Mouse (Mus musculus) testis, adult 2 months (tissue): ENCODE results near the gene Tekt5. TPM values are rescaled to one million over a fixed set of nuclear protein-coding genes. Genes with fewer than 3 reads are reported as not detected.
A peak's percentile ranks its signal among the peaks of the same experiment; 100 is the strongest.

Source experiments
- H3K27ac ChIP-seq: fragments of 200-500 bp; 2 replicates; pipeline ENCODE4 v1.5.1; 2012; ENCODE audit warnings: low read depth, low read length; ENCODE audit not compliant: control insufficient read depth, insufficient read depth
- H3K27me3 ChIP-seq: fragments of 200-500 bp; 2 replicates; pipeline ENCODE4 v1.6.1; 2012; ENCODE audit warnings: mild to moderate bottlenecking, low read length, moderate library complexity; ENCODE audit not compliant: control insufficient read depth, insufficient read depth
- H3K36me3 ChIP-seq: fragments of 200-500 bp; 2 replicates; pipeline ENCODE4 v1.6.1; 2012; ENCODE audit warnings: mild to moderate bottlenecking, low read length; ENCODE audit not compliant: control insufficient read depth, insufficient read depth
- H3K4me1 ChIP-seq: fragments of 200-500 bp; 2 replicates; pipeline ENCODE4 v1.6.1; 2012; ENCODE audit warnings: low read length; ENCODE audit not compliant: control insufficient read depth, insufficient read depth
- H3K4me3 ChIP-seq: fragments of 200-500 bp; 2 replicates; pipeline ENCODE4 v1.5.1; 2012; ENCODE audit warnings: low read depth, mild to moderate bottlenecking, low read length, moderate library complexity, mixed read lengths; ENCODE audit not compliant: control insufficient read depth
- CTCF ChIP-seq: fragments of 200-500 bp; IDR thresholded peaks from 2 replicates; pipeline ENCODE4 v1.5.1; 2012; ENCODE audit warnings: low read depth, mild to moderate bottlenecking, inconsistent platforms, low read length, moderate library complexity; ENCODE audit not compliant: control insufficient read depth, insufficient read depth, insufficient replicate concordance
- POLR2A ChIP-seq: fragments of 200-500 bp; IDR thresholded peaks from 2 replicates; pipeline ENCODE4 v1.6.1; 2012; ENCODE audit warnings: low read depth, mild to moderate bottlenecking, inconsistent platforms, low read length, moderate library complexity; ENCODE audit not compliant: control insufficient read depth
- polyA plus RNA-seq: library from polyadenylated mRNA; depleted of rRNA; stranded (reverse); fragments of >200 nt; gene quantifications from 2 replicates; pipeline ENCODE4 v1.2.3, GENCODE M21; 2012; rRNA removed

Gene Tekt5
- 224 and 226 TPM in 2 replicates for polyA plus RNA-seq

DNA sequence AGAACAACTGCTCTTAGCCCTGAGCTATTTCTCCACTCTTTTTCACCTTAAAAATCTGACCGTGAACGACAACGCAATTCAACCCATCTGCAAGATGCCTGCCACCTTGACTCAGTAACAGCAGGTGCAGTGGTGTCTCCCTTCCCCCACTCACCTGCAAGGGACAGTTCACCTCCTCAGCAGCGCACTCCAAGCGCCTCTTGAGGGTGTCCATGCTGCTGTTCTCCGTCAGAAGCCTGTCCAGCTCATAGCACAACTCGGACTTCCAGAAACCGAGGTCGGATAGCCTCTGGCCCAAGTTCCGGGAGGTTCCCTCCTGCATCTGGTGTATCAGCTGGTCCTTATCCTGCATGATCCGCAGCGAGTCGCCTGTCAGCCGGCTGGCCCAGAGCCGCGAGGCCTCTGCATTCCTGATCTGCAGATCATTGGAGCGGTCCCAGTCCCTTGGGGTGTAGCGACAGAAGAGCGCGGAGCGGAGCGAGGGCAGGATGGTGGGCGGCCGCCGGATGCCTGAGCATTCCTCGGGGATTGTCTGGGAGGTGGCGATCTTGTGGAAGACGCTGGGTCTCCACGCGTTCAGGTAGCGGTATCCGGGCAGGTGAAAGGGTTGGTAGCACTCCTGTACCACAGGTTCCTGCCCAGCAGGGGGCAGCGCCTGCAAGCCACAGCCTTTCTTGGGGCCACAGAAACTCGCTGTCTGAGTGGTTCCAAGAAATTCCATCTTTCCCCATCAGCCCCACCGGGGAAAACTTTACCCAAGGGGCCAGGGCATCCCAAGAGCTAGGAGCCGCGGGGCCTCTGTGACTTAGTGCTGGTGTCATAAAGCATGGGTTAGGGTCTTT is at the start of gene Tekt5:
Gene Tekt5 (minus strand): TSS at position 792 of the 842 bp plus-strand sequence.
- peaks cover 4% of the 10 kb centered on the region; the same call in 1 of the 2 replicates for H3K4me1 ChIP-seq
- no peaks in the 10 kb centered on the region; the same call in 1 of the 2 replicates for H3K27me3 ChIP-seq
- peak within 1 kb of the TSS; percentile 77 for H3K4me3 ChIP-seq
- no peak within 1 kb of the TSS for H3K27ac ChIP-seq
- no peaks in the 10 kb centered on the region for H3K36me3 ChIP-seq
- peak; percentile 62; the same call in 1 of the 2 replicates for TF ChIP-seq CTCF
- TF ChIP-seq POLR2A = peak; percentile 33; the same call in 1 of the 2 replicates

DNA sequence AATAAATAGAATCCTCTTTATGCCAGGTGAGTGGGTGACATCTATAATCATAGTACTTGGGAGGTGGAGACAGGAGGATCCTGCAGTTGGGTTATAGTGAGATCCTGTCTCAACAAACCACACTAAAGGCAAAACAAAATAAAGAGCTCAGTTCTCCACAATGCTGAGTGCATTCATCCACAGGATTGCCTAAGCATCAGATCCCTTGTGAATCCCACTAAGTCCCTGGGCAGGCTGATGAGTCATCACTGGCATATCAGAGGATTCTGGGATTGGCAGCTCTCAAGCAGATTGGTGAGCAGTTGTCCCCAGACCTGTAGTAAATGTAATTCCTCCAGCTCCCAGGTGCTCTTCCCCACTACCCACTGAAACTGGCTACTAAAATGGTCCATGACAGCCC is 48.4 kb upstream of the Tekt5 start:
- Histone ChIP-seq H3K27me3 (no peaks in the 10 kb centered on the region), H3K4me3 (no peak overlapping the region), H3K4me1 (peaks cover 10% of the 10 kb centered on the region), H3K27ac (no peak overlapping the region), H3K36me3 (no peaks in the 10 kb centered on the region)
- TF ChIP-seq POLR2A (no peak), CTCF (no peak)

DNA sequence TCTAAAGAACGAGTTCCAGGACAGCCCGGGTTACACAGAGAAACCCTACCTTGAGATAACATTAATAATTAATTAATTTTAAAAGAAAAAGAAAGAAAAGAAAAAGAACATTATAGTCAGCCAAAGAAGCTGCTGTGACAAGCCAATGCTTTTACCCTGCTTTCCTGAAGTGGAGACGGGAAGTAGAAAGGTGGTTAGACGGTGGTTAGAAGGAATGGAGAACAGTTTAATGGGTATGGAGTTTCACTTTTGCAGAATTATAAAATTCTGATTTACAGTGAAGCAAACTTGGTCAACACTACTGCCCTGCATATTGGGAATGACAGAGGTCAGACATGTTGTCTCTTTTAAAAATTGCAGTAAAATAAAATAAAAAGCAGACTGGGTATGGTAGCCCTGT is 46.5 kb upstream of the Tekt5 start:
- Histone ChIP-seq H3K4me1 (no peaks in the 10 kb centered on the region; the same call in 1 of the 2 replicates), H3K36me3 (no peaks in the 10 kb centered on the region), H3K27ac (no peak overlapping the region), H3K27me3 (no peaks in the 10 kb centered on the region), H3K4me3 (no peak overlapping the region)
- TF ChIP-seq POLR2A (no peak), CTCF (no peak)

DNA sequence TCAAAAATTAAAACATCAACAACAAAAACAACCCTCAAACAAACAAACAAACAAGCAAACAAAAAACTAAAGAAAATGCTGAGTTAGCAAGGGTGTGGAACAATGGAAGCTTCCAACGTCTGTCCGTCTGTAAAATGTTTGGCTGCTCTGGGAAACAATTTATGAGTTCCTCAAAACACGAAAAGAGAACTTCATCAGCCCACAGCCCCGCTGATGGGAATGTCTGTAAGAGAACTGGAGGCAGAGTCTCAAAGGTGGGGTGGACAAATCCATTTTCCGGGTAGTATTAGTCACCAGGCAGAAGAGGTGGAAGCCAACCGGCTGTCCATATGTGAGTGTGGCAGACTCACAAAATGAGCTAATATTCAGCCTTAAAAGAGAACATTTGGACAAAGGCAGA is 46.0 kb upstream of the Tekt5 start:
- H3K4me1 ChIP-seq = no peaks in the 10 kb centered on the region
- no peaks in the 10 kb centered on the region for H3K27me3 ChIP-seq
- TF ChIP-seq POLR2A (no peak), CTCF (no peak)
- H3K27ac ChIP-seq = no peak overlapping the region
- H3K36me3 ChIP-seq = no peaks in the 10 kb centered on the region
- no peak overlapping the region for H3K4me3 ChIP-seq

DNA sequence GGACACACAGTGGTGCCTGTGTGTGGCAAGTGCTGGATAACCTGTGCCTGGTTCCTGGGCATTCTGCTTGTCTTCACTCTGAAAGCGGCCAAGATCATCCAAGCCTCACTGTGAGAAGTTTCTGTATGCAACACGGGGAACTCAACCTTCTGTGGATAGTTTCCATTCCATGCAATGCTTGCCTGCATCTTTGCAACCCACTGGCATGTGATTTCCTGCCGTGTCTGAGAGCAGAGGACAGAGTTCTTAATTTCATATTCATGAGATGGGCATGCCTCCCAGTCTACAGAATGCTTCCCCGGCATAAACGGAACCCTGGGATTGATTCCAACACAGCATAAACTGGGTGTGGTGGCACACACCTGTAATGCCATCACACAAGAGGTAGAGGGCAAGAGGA is 42.8 kb upstream of the Tekt5 start:
- H3K27ac ChIP-seq = no peak overlapping the region
- H3K36me3 ChIP-seq = no peaks in the 10 kb centered on the region
- H3K4me3 ChIP-seq = no peak overlapping the region
- TF ChIP-seq CTCF (no peak), POLR2A (no peak)
- no peaks in the 10 kb centered on the region for H3K27me3 ChIP-seq
- no peaks in the 10 kb centered on the region for H3K4me1 ChIP-seq

DNA sequence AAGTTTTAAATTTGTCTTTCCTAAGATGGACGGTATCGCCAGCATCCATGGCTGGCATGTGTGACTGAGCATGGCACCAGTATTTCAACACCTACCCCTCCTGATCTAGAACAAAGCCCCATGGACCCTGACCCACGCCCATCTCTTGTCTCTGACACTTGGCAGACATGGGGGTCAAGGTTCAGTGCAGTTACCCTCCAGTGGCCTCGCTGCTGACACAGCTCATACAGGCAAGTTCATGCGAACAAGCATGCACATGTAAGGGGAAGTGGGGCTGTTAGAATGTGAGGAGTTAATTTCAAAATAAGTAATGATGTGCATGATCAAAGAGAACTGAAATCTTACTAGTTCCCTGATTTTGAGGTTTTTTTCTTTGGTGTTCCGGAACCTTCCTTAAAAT is 40.9 kb upstream of the Tekt5 start:
- no peak for TF ChIP-seq POLR2A
- TF ChIP-seq CTCF = no peak
- H3K4me3 ChIP-seq = no peak overlapping the region
- no peaks in the 10 kb centered on the region for H3K4me1 ChIP-seq
- H3K27me3 ChIP-seq = no peaks in the 10 kb centered on the region
- H3K36me3 ChIP-seq = no peaks in the 10 kb centered on the region
- no peak overlapping the region for H3K27ac ChIP-seq

DNA sequence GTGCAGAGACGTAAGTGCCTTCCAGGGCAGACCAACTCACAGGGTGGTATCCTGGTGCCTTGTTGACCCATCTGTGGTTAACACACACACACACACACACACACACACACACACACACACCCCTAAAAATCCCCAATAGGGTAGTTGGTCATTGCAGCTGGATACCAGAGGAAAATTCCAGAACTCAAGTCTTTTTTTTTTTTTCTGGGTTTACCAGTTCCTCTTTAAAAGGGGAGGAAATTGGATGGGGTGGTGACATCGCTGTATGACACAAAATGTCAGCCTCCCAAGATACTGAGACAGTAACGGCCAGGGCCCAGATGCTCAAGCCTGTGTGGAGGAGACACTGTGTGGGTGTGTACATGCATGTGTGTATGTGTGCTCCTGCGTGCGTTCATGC is 38.1 kb upstream of the Tekt5 start:
- Histone ChIP-seq H3K4me3 (no peak overlapping the region), H3K27ac (no peak overlapping the region), H3K4me1 (no peaks in the 10 kb centered on the region), H3K36me3 (no peaks in the 10 kb centered on the region), H3K27me3 (no peaks in the 10 kb centered on the region)
- TF ChIP-seq CTCF (no peak), POLR2A (no peak)

DNA sequence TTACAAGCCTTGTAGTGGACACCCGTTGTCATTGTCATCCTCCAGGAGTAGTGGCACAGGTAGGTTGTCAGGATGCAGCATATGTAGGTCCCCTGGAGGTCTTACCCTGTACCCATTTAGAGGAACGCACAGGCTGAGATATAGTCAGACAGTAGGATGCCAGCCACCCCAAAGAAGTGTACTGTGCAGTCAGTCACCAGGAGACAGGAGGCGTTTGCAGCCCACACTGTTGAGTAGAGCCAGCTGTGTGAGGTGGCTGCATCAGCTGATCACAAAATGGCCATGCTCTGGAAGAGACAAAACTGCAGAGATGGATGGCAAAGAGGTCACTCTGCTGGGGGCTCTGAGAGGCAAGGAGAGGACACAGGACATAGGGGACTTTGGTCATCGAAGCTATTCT is 37.1 kb upstream of the Tekt5 start:
- H3K27ac ChIP-seq = no peak overlapping the region
- no peak overlapping the region for H3K4me3 ChIP-seq
- TF ChIP-seq CTCF (no peak), POLR2A (no peak)
- H3K27me3 ChIP-seq = no peaks in the 10 kb centered on the region
- no peaks in the 10 kb centered on the region for H3K36me3 ChIP-seq
- H3K4me1 ChIP-seq = no peaks in the 10 kb centered on the region
